Mouse (Mus musculus) neural tube, postnatal 0 days (tissue): Measurements from ENCODE around the gene Il1r1. TPM values are rescaled to one million over a fixed set of nuclear protein-coding genes. Genes with fewer than 3 reads are reported as not detected.

ENCODE experiments used
- polyA plus RNA-seq: library from polyadenylated mRNA; unstranded; fragments of >200 nt; fragmentation: Nextera tagmentation; extraction: Ambion mirVana; gene quantifications from 2 replicates; pipeline ENCODE4 v1.2.1, GENCODE M21; 2015

Gene Il1r1
- 1.1 and 1.3 TPM in 2 replicates for polyA plus RNA-seq

GRCm38 (mm10) chr1:40224539-40225284 is at the start of gene Il1r1:
Il1r1 (plus strand) TSS chr1:40225080.

GRCm38 (mm10) chr1:40324457-40324856 is 99.6 kb downstream of the Il1r1 start, which contains the start of gene Il1rl2:
Il1rl2 (plus strand) TSS chr1:40324610.

Other genes with a start within 250 kb of the Il1r1 start
- 0.75 and 1.1 TPM in 2 replicates for gene Il1r2, start 151.0 kb upstream of the Il1r1 start, polyA plus RNA-seq
- 0.46 and 0.48 TPM in 2 replicates for gene Il1rl2, start 99.5 kb downstream of the Il1r1 start, polyA plus RNA-seq
- gene Il1rl1, start 204.5 kb downstream of the Il1r1 start, polyA plus RNA-seq, result 0.04 and 0.08 TPM in 2 replicates
- gene Il18r1, start 240.5 kb downstream of the Il1r1 start, polyA plus RNA-seq, result not detected in 2 replicates